Mouse (Mus musculus) lung, postnatal 0 days (tissue): ENCODE measurements around the gene Yy1.

Experiments used
- CTCF ChIP-seq: IDR thresholded peaks from 2 replicates; pipeline ENCODE4 v1.5.1; 2016; ENCODE audit warnings: antibody characterized with exemption, mild to moderate bottlenecking
- EP300 ChIP-seq: IDR thresholded peaks from 2 replicates; pipeline ENCODE4 v1.6.1; 2016; ENCODE audit warnings: antibody characterized with exemption, mild to moderate bottlenecking, control low read depth

DNA sequence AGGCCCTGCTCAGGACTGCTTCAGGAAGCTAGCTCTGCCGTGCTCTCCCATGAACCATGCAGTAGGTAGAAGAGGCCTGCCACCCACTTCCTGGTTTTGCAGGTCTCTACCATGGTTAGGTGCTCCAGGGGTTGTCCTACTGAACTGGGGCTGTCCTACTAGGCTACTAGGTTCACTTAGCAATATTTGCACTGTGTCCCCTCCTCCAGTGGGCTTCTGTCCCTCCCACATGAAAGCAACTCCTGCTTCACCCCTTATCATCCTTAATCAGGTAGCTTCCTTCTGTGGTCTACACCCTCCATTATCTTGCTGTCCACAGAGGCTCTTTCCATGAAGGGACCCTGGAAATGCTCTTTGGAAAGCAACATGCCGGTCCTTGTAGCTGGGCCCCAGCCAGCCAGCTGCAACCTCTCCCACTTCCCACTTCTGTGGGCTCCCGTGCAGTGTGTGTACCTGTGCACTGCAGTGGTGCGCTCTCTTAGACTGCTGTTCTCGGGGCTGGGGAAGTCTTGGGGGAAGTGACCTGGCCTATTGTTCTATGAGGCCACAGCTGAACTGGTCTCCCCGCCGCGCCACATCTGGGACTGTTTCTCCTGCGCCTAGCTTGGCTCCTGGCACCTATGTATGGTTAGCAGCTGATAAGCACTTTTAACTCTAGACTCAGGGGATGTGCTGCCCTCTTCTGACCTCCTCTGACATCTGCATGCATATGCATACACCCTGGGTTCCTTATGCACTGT, 29.5 kb upstream of the Yy1 start:
- TF ChIP-seq EP300 (no peak), CTCF (peak; percentile 69)
